Mouse (Mus musculus): ENCODE measurements at regions not wholly inside any gene's neighbourhood (a gene's known extent, or its start where the extent isn't known, plus 50 kb on each side); places are given as distances from the start of the nearest gene placed in this dataset.

DNA sequence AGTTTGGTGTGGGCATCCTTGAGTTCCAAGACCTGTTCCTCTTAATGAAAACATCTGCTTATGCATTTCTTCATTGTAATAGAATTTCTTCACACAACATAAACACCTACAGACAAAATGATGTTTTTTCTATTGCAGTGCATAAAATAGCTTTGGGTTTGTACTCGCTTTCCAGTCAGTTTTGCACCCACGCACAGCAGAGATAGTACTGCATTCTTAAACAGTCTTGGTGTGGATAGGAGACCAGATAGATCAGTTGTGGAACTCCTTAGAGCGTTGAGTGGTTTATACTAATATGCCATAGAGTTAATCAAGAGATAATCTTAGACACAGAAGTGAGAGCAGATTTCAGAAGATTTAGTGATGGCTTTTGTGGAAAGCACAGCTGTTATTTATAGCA lies 273.7 kb upstream of the Gm5148 start:
- DNase-seq (no peak), ATAC-seq (no peak)
- no peak overlapping the region for H3K27ac ChIP-seq (ENCODE audit: low read depth, low read length)
- no peak for TF ChIP-seq CTCF (IDR thresholded peaks at IDR 0.05; ENCODE audit: low read depth)
- H3K9ac ChIP-seq = no peak overlapping the region
- H3K4me3 ChIP-seq (ENCODE audit: low read depth, low read length) = no peak overlapping the region
- WGBS = 88% methylated on average over 3 of the region's 3 CpGs
- no peaks in the 10 kb centered on the region for H3K9me3 ChIP-seq (ENCODE audit: low read length)
- no peaks in the 10 kb centered on the region for H3K27me3 ChIP-seq (ENCODE audit: insufficient read depth, low read length)
- no peak overlapping the region for H3K4me2 ChIP-seq (ENCODE audit: low read depth)
- H3K4me1 ChIP-seq (ENCODE audit: insufficient read depth) = no peaks in the 10 kb centered on the region
- H3K36me3 ChIP-seq (ENCODE audit: insufficient read depth) = no peaks in the 10 kb centered on the region

DNA sequence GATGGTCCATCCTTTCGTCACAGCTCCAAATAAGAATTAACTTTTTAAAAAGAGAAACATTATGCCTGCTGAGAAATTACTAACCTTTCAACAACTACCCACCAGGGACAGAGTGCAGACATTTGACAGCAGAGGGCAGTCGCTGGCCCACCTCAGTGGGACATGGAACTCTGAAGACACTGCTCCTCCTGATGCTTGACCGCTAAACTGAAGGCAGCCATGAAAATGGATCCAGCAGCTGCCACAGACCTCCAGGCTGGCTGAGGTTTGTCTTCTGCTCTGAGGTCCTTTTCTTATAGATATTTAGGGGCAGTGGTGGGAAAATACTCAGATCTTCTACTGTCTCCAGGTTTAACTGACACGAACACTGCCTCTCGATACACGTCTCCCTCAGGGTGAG lies 265.7 kb upstream of the Gm5148 start:
- Histone ChIP-seq H3K9ac (no peak overlapping the region), H3K27me3 (ENCODE audit: insufficient read depth, low read length) (no peaks in the 10 kb centered on the region), H3K4me1 (ENCODE audit: insufficient read depth) (no peaks in the 10 kb centered on the region), H3K4me2 (ENCODE audit: low read depth) (no peak overlapping the region), H3K9me3 (ENCODE audit: low read length) (no peaks in the 10 kb centered on the region), H3K36me3 (ENCODE audit: insufficient read depth) (no peaks in the 10 kb centered on the region), H3K27ac (ENCODE audit: low read depth, low read length) (no peak overlapping the region), H3K4me3 (ENCODE audit: low read depth, low read length) (no peak overlapping the region)
- no peak for TF ChIP-seq CTCF (IDR thresholded peaks at IDR 0.05; ENCODE audit: low read depth)
- ATAC-seq = no peak
- DNase-seq = no peak
- 95% methylated on average over 6 of the region's 6 CpGs for WGBS

DNA sequence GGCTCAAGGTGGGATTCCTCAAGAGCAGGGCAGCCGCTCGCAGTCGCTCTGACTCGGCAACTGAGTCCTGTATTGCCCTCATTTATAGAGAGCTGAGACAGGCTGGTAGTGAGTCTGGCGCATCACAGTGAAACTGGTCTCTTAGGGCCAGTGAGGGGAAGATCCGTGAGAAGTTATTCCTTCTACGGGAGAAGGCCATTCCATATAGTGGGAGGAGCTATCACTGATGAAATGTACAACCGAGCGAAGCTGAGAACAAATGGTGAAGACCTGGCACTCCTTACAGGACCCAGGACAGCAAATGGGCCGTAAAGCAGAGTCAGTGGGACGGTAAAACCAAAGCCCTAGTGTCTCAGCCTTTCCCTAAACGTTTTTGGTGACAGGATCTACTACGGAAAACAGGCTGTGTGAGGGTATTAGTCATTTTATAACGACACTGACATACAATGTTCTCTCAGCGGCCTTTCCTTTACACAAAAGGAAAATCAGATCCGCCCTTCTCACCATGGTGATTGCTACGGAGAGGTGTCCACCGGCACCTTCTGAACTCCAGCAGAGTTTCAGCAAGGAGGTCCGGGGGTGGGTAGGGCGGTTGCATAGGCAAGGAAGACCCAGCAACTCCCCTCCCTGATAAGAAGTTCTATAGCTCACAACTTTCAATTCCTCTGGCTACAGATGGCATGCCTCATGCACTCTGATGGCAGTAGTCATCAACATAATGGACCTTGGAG lies 263.6 kb upstream of the Gm5148 start:
- no peak for ATAC-seq
- Histone ChIP-seq H3K9ac (no peak overlapping the region), H3K9me3 (ENCODE audit: low read length) (no peaks in the 10 kb centered on the region), H3K4me1 (ENCODE audit: insufficient read depth) (no peaks in the 10 kb centered on the region), H3K4me2 (ENCODE audit: low read depth) (no peak overlapping the region), H3K27ac (ENCODE audit: low read depth, low read length) (no peak overlapping the region), H3K36me3 (ENCODE audit: insufficient read depth) (no peaks in the 10 kb centered on the region), H3K4me3 (ENCODE audit: low read depth, low read length) (no peak overlapping the region), H3K27me3 (ENCODE audit: insufficient read depth, low read length) (no peaks in the 10 kb centered on the region)
- no peak for DNase-seq
- TF ChIP-seq CTCF (IDR thresholded peaks at IDR 0.05; ENCODE audit: low read depth) = no peak
- 72% methylated on average over 20 of the region's 20 CpGs for WGBS

- Histone ChIP-seq H3K27ac (ENCODE audit: low read depth, low read length) (no peak overlapping the region), H3K27me3 (ENCODE audit: insufficient read depth, low read length) (no peaks in the 10 kb centered on the region), H3K4me1 (ENCODE audit: insufficient read depth) (no peaks in the 10 kb centered on the region), H3K36me3 (ENCODE audit: insufficient read depth) (no peaks in the 10 kb centered on the region), H3K9ac (no peak overlapping the region), H3K4me2 (ENCODE audit: low read depth) (no peak overlapping the region), H3K4me3 (ENCODE audit: low read depth, low read length) (no peak overlapping the region), H3K9me3 (ENCODE audit: low read length) (no peaks in the 10 kb centered on the region)
- no peak for TF ChIP-seq CTCF (IDR thresholded peaks at IDR 0.05; ENCODE audit: low read depth)
- 66% methylated on average over 14 of the region's 14 CpGs for WGBS
- ATAC-seq = no peak
- no peak for DNase-seq
Observed at GRCm38 (mm10) chr3:37987007-37987774, 262.9 kb upstream of the Gm5148 start.

- ATAC-seq = no peak
- 91% methylated on average over 9 of the region's 9 CpGs for WGBS
Observed at GRCm38 (mm10) chr3:37984706-37985105, 260.4 kb upstream of the Gm5148 start.

DNA sequence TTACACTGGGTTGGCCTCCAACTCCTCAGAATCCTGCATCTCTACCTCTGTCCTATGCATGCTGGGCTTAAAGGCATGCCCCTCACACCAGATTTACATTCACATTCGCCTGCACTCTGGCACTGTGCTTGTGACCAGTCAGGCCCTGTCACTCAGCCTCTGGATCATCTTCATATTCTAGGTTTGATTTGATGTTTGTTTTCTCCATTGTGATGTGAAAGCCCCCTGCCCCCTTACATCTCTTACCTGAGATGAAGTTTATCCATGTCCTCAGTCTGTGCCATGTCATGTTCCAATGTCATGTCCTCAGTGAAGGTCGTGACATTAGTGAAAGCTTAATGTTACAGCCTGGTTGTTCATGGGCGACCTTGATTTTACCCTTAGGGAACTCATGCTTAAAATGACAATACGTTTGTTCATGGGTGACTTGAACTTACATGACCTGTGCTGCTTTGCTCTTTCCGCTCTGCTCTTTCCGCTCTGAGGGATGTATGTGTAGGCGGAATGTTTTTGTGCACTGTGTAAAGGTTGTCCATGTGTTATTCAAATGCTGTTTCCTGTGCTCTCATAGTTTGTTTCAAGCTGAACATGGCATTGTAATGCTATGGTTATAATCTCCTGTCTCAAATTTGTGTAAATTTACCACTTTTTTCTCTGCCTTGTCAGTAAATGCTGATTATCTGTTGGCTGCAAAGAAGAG lies 257.3 kb upstream of the Gm5148 start:
- H3K27ac ChIP-seq (ENCODE audit: low read depth, low read length) = no peak overlapping the region
- no peaks in the 10 kb centered on the region for H3K27me3 ChIP-seq (ENCODE audit: insufficient read depth, low read length)
- no peak overlapping the region for H3K9ac ChIP-seq
- no peak overlapping the region for H3K4me3 ChIP-seq (ENCODE audit: low read depth, low read length)
- no peak for TF ChIP-seq CTCF (IDR thresholded peaks at IDR 0.05; ENCODE audit: low read depth)
- ATAC-seq (no peak), DNase-seq (no peak)
- H3K4me1 ChIP-seq (ENCODE audit: insufficient read depth) = no peaks in the 10 kb centered on the region
- no peaks in the 10 kb centered on the region for H3K36me3 ChIP-seq (ENCODE audit: insufficient read depth)
- no peak overlapping the region for H3K4me2 ChIP-seq (ENCODE audit: low read depth)
- no peaks in the 10 kb centered on the region for H3K9me3 ChIP-seq (ENCODE audit: low read length)
- 73% methylated on average over 7 of the region's 7 CpGs for WGBS

More at GRCm38 (mm10) chr3:37984706-37985105, 260.4 kb upstream of the Gm5148 start:
- no peaks in the 10 kb centered on the region for H3K4me1 ChIP-seq (ENCODE audit: insufficient read depth)
- H3K27ac ChIP-seq (ENCODE audit: low read depth, low read length) = no peak overlapping the region
- H3K4me3 ChIP-seq (ENCODE audit: low read depth, low read length) = no peak overlapping the region
- TF ChIP-seq CTCF (IDR thresholded peaks at IDR 0.05; ENCODE audit: low read depth) = no peak
- H3K9ac ChIP-seq = no peak overlapping the region
- H3K4me2 ChIP-seq (ENCODE audit: low read depth) = no peak overlapping the region
- DNase-seq = no peak
- H3K36me3 ChIP-seq (ENCODE audit: insufficient read depth) = no peaks in the 10 kb centered on the region
- no peaks in the 10 kb centered on the region for H3K9me3 ChIP-seq (ENCODE audit: low read length)
- no peaks in the 10 kb centered on the region for H3K27me3 ChIP-seq (ENCODE audit: insufficient read depth, low read length)

GRCm38 (mm10) chr3:37979871-37980270 lies 255.6 kb upstream of the Gm5148 start:
- no peak for TF ChIP-seq CTCF (IDR thresholded peaks at IDR 0.05; ENCODE audit: low read depth)
- ATAC-seq (no peak), DNase-seq (no peak)
- Histone ChIP-seq H3K4me2 (ENCODE audit: low read depth) (no peak overlapping the region), H3K9me3 (ENCODE audit: low read length) (no peaks in the 10 kb centered on the region), H3K36me3 (ENCODE audit: insufficient read depth) (no peaks in the 10 kb centered on the region), H3K4me3 (ENCODE audit: low read depth, low read length) (no peak overlapping the region), H3K9ac (no peak overlapping the region), H3K27ac (ENCODE audit: low read depth, low read length) (no peak overlapping the region), H3K4me1 (ENCODE audit: insufficient read depth) (no peaks in the 10 kb centered on the region), H3K27me3 (ENCODE audit: insufficient read depth, low read length) (no peaks in the 10 kb centered on the region)
- WGBS = 53% methylated on average over 5 of the region's 5 CpGs
